Mouse (Mus musculus) kidney, adult 8-10 months (tissue): ENCODE data around the gene Mnt.

Experiments
- DNase-seq, 2 experiments: peaks; one replicate each; pipeline ENCODE4 v3.0.0; 2022

Gene Mnt

GRCm38 (mm10) chr11:74832503-74833143 is 1.9 kb downstream of the Mnt start:
- DNase-seq, result peak in 1 of 2 experiments; percentile 67

- DNase-seq, result no peak
Observed at GRCm38 (mm10) chr11:74833536-74834358, 3.0 kb downstream of the Mnt start.

- no peak for DNase-seq
Observed at GRCm38 (mm10) chr11:74834359-74834638, 3.6 kb downstream of the Mnt start.

- no peak for DNase-seq
Observed at GRCm38 (mm10) chr11:74834650-74835277, 4.0 kb downstream of the Mnt start.

GRCm38 (mm10) chr11:74835593-74836224 is 5.0 kb downstream of the Mnt start:
- no peak for DNase-seq

GRCm38 (mm10) chr11:74836225-74837055 is 5.7 kb downstream of the Mnt start:
- no peak for DNase-seq

GRCm38 (mm10) chr11:74837056-74837693 is 6.5 kb downstream of the Mnt start:
- DNase-seq, result no peak

GRCm38 (mm10) chr11:74837694-74838431 is 7.1 kb downstream of the Mnt start:
- DNase-seq, result peak; percentile 95 to 96

GRCm38 (mm10) chr11:74838441-74838840 is 7.7 kb downstream of the Mnt start:
- DNase-seq, result peak; percentile 95 to 96

- peak; percentile 93 to 95 for DNase-seq
Observed at GRCm38 (mm10) chr11:74838971-74839370, 8.3 kb downstream of the Mnt start.

GRCm38 (mm10) chr11:74839860-74840715 is 9.4 kb downstream of the Mnt start:
- no peak for DNase-seq

GRCm38 (mm10) chr11:74840739-74841138 is 10.0 kb downstream of the Mnt start:
- no peak for DNase-seq

- peak; percentile 85 to 90 for DNase-seq
Observed at GRCm38 (mm10) chr11:74841366-74841765, 10.6 kb downstream of the Mnt start.

GRCm38 (mm10) chr11:74842045-74842444 is 11.3 kb downstream of the Mnt start:
- no peak for DNase-seq

GRCm38 (mm10) chr11:74842656-74843434 is 12.1 kb downstream of the Mnt start:
- no peak for DNase-seq

GRCm38 (mm10) chr11:74843435-74843714 is 12.7 kb downstream of the Mnt start:
- DNase-seq, result no peak

GRCm38 (mm10) chr11:74843761-74844160 is 13.0 kb downstream of the Mnt start:
- DNase-seq, result no peak

- DNase-seq, result no peak
Observed at GRCm38 (mm10) chr11:74845784-74846183, 15.1 kb downstream of the Mnt start.

GRCm38 (mm10) chr11:74847919-74848521 is 17.3 kb downstream of the Mnt start:
- DNase-seq, result peak; percentile 88 to 90
